Mouse (Mus musculus) heart, adult 9 months (tissue): Measurements from ENCODE around the gene 4931428L18Rik.

Experiments
- DNase-seq, 2 experiments: peaks; one replicate each; pipeline ENCODE4 v3.0.0; 2022; ENCODE audit warnings: low spot score in 2 of 2

The 4931428L18Rik gene

DNA sequence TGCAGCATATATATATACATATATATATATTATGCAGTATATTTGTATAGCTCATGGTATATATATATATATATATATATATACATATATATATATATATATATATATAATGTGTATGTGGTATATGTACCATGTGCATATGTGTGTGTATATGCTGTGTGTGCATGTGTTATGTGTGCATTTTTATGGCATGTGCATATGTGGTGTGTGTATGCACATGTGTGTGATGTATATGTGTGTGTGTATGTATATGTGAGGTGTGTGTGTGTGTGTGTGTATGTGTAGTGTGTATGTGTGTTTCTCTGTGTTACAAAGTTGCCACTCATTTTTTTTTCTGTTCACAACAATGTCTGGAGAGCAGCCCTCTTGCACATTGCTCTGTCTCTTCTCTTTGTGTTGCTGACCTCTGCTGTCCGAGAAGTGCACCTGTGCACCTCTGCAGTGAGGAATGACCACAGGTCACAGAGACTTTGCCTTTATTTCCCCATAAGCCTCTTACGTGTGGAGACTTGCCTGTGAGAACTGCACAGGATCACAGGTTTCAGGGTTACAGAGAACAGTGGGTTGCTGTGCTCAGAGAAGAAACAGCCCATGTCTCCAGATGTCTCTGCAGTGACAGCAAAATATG, 69.6 kb downstream of the 4931428L18Rik start:
- DNase-seq = peak in 1 of 2 experiments; percentile 11

GRCm38 (mm10) chr1:31150546-31150945, 71.9 kb downstream of the 4931428L18Rik start:
- no peak for DNase-seq

DNA sequence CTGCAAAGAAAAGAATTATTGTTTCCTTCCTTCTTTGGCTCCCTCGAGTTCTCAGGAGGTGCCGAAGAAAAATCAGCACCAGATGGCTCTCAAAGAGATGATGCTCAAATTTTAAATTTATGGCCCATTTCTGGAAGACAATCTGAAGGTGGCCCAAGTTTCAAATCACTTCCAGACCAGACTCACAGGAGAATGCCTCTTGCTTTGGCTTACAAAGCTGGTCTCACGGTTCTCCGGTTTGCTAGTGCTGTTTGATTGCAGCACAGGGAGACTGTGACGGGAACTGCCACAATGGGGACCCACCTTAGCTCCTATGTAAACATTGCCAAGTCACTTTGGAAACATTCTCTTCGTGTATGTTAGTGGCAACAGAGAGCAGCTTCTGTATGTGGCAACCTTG, 72.8 kb downstream of the 4931428L18Rik start:
- DNase-seq = no peak

DNA sequence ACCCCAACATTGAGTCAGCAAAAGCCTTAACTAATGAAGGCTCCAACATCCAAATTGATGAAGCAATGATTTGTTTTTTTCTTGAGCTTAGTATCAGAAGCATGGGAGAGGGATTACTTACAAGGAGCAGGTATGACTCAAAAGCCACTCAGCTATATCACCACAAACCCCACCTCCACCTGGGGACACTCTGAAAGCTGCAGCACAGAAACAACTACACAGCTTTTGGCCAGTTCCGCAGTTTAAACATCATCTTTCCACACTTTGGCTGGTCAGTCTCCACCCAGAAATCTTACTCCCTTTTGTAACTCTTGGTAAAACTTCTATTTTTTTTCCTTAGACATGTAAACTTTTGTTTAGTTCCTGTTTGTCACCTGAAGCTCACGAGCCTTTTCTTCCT, 78.9 kb downstream of the 4931428L18Rik start:
- DNase-seq = no peak

DNA sequence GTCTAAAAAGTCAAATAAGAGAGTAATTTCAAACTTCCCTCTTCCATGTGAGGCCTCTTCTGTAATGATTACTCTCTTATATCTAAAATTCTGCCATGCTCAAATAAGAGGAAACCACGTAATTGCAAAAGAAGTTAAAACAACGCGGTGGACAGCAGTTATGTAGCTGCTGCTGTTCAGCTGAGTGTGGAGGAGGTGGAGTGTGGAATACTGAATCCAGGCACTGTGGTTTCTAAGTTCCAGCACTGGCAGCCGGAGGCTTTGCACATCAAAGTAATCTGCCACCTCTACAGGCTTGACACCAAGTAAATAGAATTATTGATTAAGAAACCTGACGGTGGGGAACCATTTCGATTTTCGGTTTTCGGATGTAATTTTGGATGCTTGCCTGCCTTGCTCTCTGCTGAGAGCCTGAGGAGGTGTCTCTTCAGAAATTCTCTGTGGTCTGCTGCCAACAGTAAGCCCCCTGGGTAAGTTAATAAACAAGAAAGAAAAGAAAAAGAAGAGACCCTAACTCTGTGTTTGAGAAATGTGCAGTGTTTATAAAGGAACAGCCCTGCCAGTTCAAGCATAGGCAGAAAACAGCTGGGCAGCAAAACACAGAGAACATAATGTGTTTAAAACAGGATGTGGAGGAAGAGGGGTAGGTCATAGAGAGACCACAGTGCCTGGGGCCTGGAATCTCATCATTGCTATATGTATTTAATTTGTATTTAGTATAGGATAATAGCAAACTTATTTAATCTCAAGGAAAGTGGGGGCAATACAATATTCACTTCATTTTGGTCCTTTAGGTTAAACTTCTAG, 80.0 kb downstream of the 4931428L18Rik start:
- DNase-seq = no peak

GRCm38 (mm10) chr1:31138387-31138786, 84.1 kb downstream of the 4931428L18Rik start:
- DNase-seq = no peak

DNA sequence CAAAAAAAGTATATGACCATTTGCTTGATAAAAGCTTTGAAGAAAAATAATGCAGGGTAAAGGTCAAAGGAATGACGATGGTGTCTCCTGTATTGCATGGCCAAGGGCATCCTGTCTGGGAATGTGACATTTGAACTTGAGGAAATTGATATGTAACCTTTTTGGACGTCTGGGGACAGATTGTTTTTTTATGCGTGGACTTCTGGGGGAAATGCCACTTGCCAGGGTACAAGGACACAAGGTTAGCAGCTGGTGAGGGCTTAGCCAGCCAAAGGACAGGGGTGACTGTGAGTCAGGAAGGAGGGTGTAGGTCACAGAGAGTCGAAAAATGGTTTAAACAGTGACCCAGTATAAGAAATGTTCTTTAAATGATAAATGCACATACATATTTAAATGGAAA, 109.0 kb downstream of the 4931428L18Rik start:
- no peak for DNase-seq

GRCm38 (mm10) chr1:31107961-31108360, 114.5 kb downstream of the 4931428L18Rik start:
- DNase-seq = no peak

DNA sequence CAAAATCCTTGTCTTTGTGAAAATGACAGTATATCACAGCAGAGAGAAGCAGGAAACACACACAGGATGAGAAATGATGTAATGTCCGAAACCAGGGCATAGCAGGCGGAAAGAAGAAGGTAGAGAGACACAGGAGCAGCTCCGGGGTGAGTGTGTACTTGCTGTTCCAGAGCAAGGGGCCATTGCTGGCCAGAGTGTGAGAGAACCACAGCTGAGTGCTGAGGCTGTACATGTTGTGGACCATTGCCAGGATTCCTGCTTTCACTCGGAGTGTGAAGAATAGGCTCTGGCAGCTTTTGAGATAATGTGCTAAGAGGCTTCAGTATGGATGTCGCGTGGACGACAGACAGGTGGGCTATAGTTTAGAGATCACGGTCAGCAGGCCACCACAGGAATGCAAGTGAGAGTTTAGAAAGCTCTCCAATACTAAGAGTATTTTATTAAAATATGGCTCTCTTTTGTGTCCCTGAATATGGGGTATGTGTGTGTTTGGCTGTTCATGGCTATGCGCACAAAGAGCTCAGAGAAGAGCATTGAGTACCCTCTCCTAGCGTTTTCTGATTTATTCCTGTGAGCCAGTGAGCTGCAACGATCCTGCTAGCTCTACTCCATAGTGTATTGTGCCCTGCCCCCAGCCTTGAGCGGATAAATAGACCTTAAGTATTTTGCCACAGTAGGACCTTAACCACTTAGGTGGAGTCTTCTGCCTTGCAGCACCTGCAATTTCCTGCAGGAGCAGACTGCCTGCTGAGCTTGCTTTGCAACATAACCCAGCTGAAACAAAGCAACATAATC, 119.4 kb downstream of the 4931428L18Rik start:
- peak; percentile 29 to 58 for DNase-seq

DNA sequence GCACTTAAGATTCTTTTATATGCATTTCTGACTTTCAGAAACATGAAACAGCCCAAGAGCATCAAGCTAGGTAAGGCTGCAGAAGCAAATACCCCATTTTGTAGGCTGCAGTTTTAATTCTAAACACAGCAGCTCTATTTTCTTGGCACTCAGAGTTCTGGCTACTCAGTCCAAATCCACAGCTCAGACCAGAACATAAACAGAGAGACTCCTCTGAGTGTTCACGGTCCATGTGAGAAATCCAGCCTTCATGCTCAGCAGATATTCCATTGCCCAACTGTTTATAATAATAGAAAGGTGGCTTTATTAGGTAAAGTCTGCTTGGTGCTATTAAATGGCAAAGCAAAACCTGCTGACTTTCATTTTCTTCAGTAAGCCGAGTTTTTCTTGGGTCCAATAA, 120.2 kb downstream of the 4931428L18Rik start:
- no peak for DNase-seq

DNA sequence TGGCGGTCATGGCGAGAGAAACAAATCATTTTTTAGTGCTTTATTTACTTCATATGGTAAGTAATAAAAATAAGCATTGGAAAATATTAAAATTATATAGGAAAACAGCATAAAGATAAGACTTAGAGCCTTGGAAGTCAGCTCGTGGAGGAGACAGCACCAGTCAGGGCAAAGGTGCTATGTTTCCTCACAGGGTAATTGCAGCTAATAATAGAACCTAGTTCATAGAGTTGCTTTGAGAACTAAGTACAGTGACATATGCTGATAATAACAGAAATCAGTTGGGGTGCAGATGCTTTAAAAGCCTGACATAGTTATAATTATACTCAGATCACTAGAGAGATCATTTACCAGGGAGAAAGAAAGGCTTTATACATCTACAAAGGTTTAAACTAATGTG, 125.3 kb downstream of the 4931428L18Rik start:
- DNase-seq = no peak

- no peak for DNase-seq
Observed at GRCm38 (mm10) chr1:31096466-31096793, 126.1 kb downstream of the 4931428L18Rik start.

DNA sequence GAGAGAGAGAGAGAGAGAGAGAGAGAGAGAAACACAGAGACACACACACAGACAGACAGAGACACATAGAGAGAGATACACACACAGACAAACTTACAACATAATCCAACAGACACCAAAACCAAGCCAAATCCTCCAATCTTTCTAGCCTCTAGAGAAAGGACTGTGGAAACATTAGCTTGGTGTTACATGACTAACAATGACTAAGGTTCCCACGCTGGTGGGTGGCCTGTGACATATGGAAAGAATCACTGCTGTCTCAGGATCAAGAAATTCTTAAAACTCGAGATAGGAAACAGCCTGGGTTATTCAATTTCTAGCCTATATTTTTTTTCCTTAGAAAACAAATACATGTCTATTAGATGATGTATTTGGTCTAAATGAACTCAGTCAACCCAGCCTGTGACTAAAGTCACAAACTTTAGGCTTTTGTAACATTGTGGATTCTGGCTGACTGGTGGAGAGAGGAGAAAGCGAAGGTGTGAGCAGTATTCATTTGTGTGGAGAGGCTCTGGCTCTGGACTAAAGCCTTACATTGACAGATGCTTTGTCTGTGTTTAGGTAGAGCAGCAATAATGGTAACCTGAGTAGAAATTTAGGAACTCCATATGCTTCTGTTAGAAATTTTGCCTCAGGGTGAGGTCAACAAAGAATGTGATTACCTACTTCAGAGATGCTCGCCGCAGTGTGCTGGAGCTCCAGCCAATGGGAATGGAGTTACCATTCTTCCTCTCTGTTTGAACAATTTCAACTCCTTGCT, 126.6 kb downstream of the 4931428L18Rik start:
- peak; percentile 37 to 54 for DNase-seq

GRCm38 (mm10) chr1:31094792-31095191, 127.7 kb downstream of the 4931428L18Rik start:
- DNase-seq = no peak

DNA sequence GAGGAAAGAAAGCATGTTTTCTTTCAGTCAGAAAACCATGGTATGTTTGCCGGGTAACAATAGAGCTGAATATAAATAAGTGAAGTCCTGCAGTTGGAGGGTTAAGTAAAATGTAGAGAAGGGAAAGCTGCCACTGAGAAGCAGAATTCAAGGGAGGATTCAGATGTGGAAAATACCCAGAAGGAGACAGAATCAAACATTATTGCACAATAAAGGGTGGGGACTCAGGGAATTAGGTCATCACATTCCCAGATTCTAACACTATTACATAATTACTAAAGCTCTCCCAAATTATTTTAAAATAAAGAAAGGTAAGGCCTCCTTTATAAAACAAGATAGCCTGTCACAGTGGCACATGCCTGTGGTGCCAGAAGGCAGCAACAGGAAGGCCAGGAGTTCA, 128.5 kb downstream of the 4931428L18Rik start:
- DNase-seq = peak; percentile 34 to 58

- no peak for DNase-seq
Observed at GRCm38 (mm10) chr1:31088686-31089085, 133.8 kb downstream of the 4931428L18Rik start.

DNA sequence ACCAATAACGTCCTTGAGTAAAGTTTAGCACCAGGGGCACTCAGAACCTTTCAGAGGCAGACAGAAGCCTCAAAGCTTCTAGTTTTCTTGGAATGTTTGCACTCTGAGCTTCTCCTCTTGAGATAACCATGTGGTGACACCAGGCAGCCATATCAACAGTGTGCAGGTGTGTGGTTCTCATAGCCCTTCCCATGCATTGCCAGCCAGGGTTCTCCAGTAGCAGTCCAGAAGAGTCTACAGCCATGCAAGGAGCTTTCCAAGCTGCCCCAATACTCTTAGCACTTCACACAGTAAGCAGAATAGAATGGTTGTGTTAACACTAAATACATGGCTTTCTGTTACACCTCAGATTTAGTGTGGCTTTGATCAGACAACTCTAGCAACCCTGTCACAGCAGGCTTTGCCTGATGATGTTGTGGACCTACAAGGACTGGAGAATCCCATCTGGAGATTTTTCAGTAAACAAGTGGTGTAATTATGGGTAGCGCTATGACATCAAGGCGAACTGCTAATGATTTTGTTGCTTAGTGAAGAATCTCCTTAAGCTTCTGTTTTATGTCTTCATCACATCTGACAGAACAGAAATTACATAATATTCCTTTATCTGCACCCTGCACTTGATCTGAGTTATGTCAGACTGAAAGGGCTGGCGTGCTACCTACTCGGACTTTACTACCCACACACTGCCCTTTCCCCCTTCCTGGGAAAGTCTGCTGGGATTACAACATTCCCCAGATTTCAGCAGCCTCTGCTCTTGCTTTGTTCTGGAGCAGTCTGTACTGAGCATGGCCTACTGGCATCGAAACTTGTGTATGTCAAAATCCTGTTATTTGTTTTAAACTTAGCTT, 149.7 kb downstream of the 4931428L18Rik start:
- DNase-seq = peak; percentile 64 to 70

DNA sequence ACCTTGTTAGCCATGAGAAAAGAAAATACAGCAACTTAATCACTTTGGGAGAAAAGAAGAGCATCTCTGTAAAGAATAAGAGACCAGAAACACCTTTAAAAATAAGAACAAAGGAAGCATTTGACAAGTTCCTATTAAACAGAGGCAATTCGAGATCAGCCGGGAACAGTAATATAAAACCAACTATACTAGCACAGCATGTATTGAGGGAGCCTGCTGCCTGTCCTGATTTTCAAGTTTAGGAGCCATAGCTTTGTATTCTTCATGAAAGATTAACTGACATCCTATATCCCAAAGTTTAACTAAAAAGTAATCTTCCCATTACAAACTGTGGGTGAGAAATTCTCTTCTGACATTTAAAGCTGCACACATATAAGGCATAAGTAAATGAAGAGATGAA, 151.3 kb downstream of the 4931428L18Rik start:
- no peak for DNase-seq

- no peak for DNase-seq
Observed at GRCm38 (mm10) chr1:31064817-31065740, 157.4 kb downstream of the 4931428L18Rik start.

DNA sequence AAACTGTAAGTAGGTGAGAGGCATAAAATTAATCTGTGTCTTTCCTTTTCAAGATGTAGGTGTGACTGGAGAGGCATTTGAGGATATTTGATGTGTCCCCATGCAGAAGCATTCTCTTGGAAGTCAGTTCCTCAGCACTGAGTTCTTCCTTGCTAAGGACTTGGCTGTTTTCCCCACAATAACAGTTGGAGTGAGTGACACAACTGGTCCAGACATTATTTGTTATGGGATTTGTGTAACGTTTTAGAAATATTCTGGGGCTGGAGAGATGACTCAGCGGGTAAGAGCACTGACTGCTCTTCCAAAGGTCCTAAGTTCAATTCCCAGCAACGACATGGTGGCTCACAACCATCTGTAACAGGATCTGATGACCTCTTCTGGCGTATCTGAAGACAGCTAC, 162.7 kb downstream of the 4931428L18Rik start:
- DNase-seq = no peak
